Mouse (Mus musculus) bone marrow, adult 2 months (tissue): Measurements from ENCODE around the gene Csf1.

Source experiments
- CTCF ChIP-seq: fragments of 200-500 bp; IDR thresholded peaks from 2 replicates; pipeline ENCODE4 v1.5.1; 2011; ENCODE audit warnings: low read length, control low read depth; ENCODE audit not compliant: control insufficient read depth, insufficient read depth
- POLR2A ChIP-seq: fragments of 200-500 bp; IDR thresholded peaks from 2 replicates; pipeline ENCODE4 v1.6.1; 2011; ENCODE audit warnings: low read depth, mild to moderate bottlenecking, control low read depth, low read length, borderline replicate concordance; ENCODE audit not compliant: control insufficient read depth

GRCm38 (mm10) chr3:107792736-107793135 is 32.5 kb upstream of the Csf1 start:
- TF ChIP-seq POLR2A (no peak), CTCF (no peak)
